Mouse (Mus musculus): ENCODE data around the gene Cox6a1. TPM values are rescaled to one million over a fixed set of nuclear protein-coding genes. Genes with fewer than 3 reads are reported as not detected.
A peak's percentile ranks its signal among the peaks of the same experiment; 100 is the strongest.

Cox6a1 gene
- polyA plus RNA-seq, 1 experiment from 2014 or later: 927 TPM

DNA sequence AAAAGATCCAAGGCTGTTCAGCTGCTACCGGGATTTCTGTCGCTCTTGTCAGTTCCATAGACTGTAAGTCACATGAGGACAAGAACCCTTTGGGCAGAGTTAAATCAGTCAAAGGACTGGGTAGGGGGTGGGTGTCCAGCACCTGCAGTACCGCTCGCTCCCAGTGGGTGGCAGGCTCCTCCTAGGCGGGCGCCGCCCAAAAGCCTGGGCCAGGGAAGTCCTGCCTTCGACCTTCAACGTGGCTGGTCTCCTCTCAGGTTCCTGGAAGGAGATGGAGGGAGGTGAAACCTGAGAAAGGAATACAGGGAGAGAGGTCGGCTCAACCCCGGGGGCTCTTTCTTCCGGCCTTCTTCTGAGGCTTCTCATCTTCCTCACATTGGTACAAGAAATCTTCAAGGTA is 10.1 kb upstream of the Cox6a1 start:
- no peak overlapping the region for H3K27ac ChIP-seq (ENCODE audit: low read length)
- WGBS: 3% methylated on average over 12 of the region's 12 CpGs
- H3K4me2 ChIP-seq (ENCODE audit: low read depth, low read length): no peak overlapping the region
- H3K4me3 ChIP-seq (replicated peaks; ENCODE audit: low read length): no peak overlapping the region
- no peaks in the 10 kb centered on the region for H3K27me3 ChIP-seq (ENCODE audit: control insufficient read depth, insufficient read depth, low read length)
- peak; percentile 85; the same call in 1 of the 2 replicates for ATAC-seq (ENCODE audit: insufficient read depth, low FRiP score)
- H3K9me3 ChIP-seq (replicated peaks; ENCODE audit: control insufficient read depth, low read length): no peaks in the 10 kb centered on the region
- 0 out of 2 replicates have a peak overlapping the region, but pooled peaks have one; percentile 4 for H3K9ac ChIP-seq (ENCODE audit: low read length)
- H3K4me1 ChIP-seq (ENCODE audit: control insufficient read depth, insufficient read depth, low read length): no peaks in the 10 kb centered on the region
- no peaks in the 10 kb centered on the region for H3K36me3 ChIP-seq (ENCODE audit: control insufficient read depth, insufficient read depth, low read length)

GRCm38 (mm10) chr5:115355070-115355469 is 6.3 kb upstream of the Cox6a1 start:
- Histone ChIP-seq H3K27ac (ENCODE audit: low read length) (no peak overlapping the region), H3K36me3 (ENCODE audit: control insufficient read depth, insufficient read depth, low read length) (no peaks in the 10 kb centered on the region), H3K4me3 (replicated peaks; ENCODE audit: low read length) (no peak overlapping the region), H3K4me2 (ENCODE audit: low read depth, low read length) (no peak overlapping the region), H3K9ac (ENCODE audit: low read length) (no peak overlapping the region), H3K9me3 (replicated peaks; ENCODE audit: control insufficient read depth, low read length) (no peaks in the 10 kb centered on the region), H3K27me3 (ENCODE audit: control insufficient read depth, insufficient read depth, low read length) (no peaks in the 10 kb centered on the region), H3K4me1 (ENCODE audit: control insufficient read depth, insufficient read depth, low read length) (no peaks in the 10 kb centered on the region)
- 40% methylated on average over 13 of the region's 13 CpGs for WGBS
- no peak for ATAC-seq (ENCODE audit: insufficient read depth, low FRiP score)

DNA sequence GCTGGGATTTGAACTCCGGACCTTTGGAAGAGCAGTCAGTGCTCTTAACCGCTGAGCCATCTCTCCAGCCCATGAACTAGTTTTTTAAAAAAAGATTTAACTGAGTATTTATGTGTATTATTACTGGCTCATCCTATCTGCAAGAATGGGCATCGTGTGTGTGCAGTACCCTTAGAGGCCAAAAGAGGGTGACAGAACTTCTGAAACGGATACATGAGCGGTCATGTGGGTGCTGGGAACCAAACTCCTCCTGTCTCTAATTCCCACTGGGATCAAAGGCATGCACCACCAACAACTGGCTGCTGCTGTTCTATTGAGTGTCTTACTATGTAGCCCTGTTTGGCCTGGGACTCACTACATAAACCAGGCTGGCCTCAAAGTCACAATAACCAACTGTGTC is 2.6 kb upstream of the Cox6a1 start:
- 80% methylated on average over 5 of the region's 5 CpGs for WGBS
- Histone ChIP-seq H3K9me3 (replicated peaks; ENCODE audit: control insufficient read depth, low read length) (no peaks in the 10 kb centered on the region), H3K9ac (ENCODE audit: low read length) (no peak overlapping the region), H3K4me2 (ENCODE audit: low read depth, low read length) (no peak overlapping the region), H3K36me3 (ENCODE audit: control insufficient read depth, insufficient read depth, low read length) (no peaks in the 10 kb centered on the region), H3K4me1 (ENCODE audit: control insufficient read depth, insufficient read depth, low read length) (peaks cover 6% of the 10 kb centered on the region; the same call in 1 of the 2 replicates), H3K27ac (ENCODE audit: low read length) (no peak overlapping the region), H3K27me3 (ENCODE audit: control insufficient read depth, insufficient read depth, low read length) (no peaks in the 10 kb centered on the region), H3K4me3 (replicated peaks; ENCODE audit: low read length) (no peak overlapping the region)
- no peak for ATAC-seq (ENCODE audit: insufficient read depth, low FRiP score)

DNA sequence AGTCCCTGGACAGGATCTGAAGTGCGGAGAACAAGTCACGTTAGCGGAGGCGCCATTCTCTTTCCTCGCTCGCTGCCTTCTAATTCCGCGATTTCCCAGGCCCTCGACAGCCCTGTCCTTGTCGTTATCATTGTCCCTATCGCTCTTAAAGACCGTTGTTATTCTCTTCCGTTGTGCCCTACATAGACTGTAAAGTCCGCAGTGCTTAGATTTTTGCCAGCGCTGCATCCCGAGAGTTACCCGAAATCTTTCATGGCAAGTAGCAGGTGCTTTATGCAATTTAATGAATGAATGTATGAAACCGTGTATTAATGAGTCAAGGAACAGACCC is 409 bp upstream of the Cox6a1 start:
- ATAC-seq (ENCODE audit: insufficient read depth, low FRiP score): peak; percentile 27; the same call in 1 of the 2 replicates
- no peaks in the 10 kb centered on the region for H3K9me3 ChIP-seq (replicated peaks; ENCODE audit: control insufficient read depth, low read length)
- WGBS: under 1% methylated on average over 18 of the region's 18 CpGs
- H3K4me2 ChIP-seq (ENCODE audit: low read depth, low read length): peak overlapping the region; percentile 87
- H3K27me3 ChIP-seq (ENCODE audit: control insufficient read depth, insufficient read depth, low read length): no peaks in the 10 kb centered on the region
- H3K4me3 ChIP-seq (replicated peaks; ENCODE audit: low read length): peak overlapping the region; percentile 66
- peak overlapping the region; percentile 72 for H3K27ac ChIP-seq (ENCODE audit: low read length)
- peaks cover 11% of the 10 kb centered on the region; the same call in 1 of the 2 replicates for H3K36me3 ChIP-seq (ENCODE audit: control insufficient read depth, insufficient read depth, low read length)
- peak overlapping the region; percentile 74 for H3K9ac ChIP-seq (ENCODE audit: low read length)
- peaks cover 6% of the 10 kb centered on the region; the same call in 1 of the 2 replicates for H3K4me1 ChIP-seq (ENCODE audit: control insufficient read depth, insufficient read depth, low read length)

- H3K4me2 ChIP-seq (ENCODE audit: low read depth, low read length): peak overlapping the region; percentile 77
- H3K36me3 ChIP-seq (ENCODE audit: control insufficient read depth, insufficient read depth, low read length): peaks cover 15% of the 10 kb centered on the region
- peak overlapping the region; percentile 66 for H3K4me3 ChIP-seq (replicated peaks; ENCODE audit: low read length)
- H3K9ac ChIP-seq (ENCODE audit: low read length): peak overlapping the region; percentile 91
- peaks cover 6% of the 10 kb centered on the region; the same call in 1 of the 2 replicates for H3K4me1 ChIP-seq (ENCODE audit: control insufficient read depth, insufficient read depth, low read length)
- 1% methylated on average over 5 of the region's 5 CpGs for WGBS
- no peak overlapping the region for H3K27ac ChIP-seq (ENCODE audit: low read length)
- H3K27me3 ChIP-seq (ENCODE audit: control insufficient read depth, insufficient read depth, low read length): no peaks in the 10 kb centered on the region
- peak; percentile 38 for ATAC-seq (ENCODE audit: insufficient read depth, low FRiP score)
- H3K9me3 ChIP-seq (replicated peaks; ENCODE audit: control insufficient read depth, low read length): no peaks in the 10 kb centered on the region
Observed at GRCm38 (mm10) chr5:115347564-115347963, 1.2 kb downstream of the Cox6a1 start.

DNA sequence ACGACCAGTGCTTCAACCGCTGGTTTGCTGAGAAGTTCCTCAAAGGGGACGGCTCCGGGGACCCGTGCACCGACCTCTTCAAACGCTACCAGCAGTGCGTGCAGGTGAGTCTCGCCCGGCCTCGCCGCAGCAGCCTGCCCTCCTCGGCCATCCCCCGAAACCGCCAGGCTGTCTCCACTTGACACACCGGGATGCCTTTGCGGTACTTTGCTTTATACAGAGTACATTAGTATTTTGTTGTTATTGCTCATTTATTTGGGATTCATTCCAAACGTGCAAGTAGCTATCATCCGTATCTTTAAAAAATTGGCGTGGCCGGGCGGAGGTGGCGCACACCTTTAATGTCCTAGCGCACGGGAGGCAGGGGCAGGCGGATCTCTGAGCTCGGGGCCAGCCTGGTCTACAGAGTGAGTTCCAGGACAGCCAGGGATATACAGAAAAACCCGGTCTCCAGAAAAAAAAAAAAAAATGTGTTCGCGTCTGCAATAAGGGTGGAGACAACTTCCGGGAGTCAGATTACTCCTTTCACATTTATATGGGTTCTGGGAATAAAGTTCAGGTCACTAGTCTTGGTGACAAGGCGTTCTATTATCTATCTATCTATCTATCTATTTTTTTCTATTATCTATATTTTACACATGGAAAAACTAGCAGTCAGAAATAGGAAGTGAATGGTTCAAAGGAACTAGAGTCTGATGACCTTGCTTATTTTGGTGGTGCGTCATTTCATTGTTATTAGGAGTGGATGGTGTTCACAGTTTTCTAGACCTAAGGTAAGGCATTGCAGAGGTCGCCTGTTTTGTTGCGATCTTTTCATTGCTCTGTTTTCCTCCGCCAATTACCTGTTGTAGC is 7.2 kb downstream of the Cox6a1 start:
- no peak; the same call in 1 of the 2 replicates for ATAC-seq (ENCODE audit: insufficient read depth, low FRiP score)
- Histone ChIP-seq H3K9ac (ENCODE audit: low read length) (peak overlapping the region; percentile 91), H3K36me3 (ENCODE audit: control insufficient read depth, insufficient read depth, low read length) (peaks cover 15% of the 10 kb centered on the region), H3K9me3 (replicated peaks; ENCODE audit: control insufficient read depth, low read length) (no peaks in the 10 kb centered on the region), H3K4me2 (ENCODE audit: low read depth, low read length) (peak overlapping the region; percentile 72), H3K4me1 (ENCODE audit: control insufficient read depth, insufficient read depth, low read length) (peaks cover 10% of the 10 kb centered on the region), H3K4me3 (replicated peaks; ENCODE audit: low read length) (peak overlapping the region; percentile 81), H3K27me3 (ENCODE audit: control insufficient read depth, insufficient read depth, low read length) (no peaks in the 10 kb centered on the region), H3K27ac (ENCODE audit: low read length) (no peak overlapping the region)
- 10% methylated on average over 36 of the region's 36 CpGs for WGBS

- H3K9me3 ChIP-seq (replicated peaks; ENCODE audit: control insufficient read depth, low read length): no peaks in the 10 kb centered on the region
- ATAC-seq (ENCODE audit: insufficient read depth, low FRiP score): peak; percentile 94
- peak within 1 kb of the TSS; percentile 79 for H3K27ac ChIP-seq (ENCODE audit: low read length)
- peaks cover 15% of the 10 kb centered on the region for H3K36me3 ChIP-seq (ENCODE audit: control insufficient read depth, insufficient read depth, low read length)
- peak within 1 kb of the TSS; percentile 81 for H3K4me3 ChIP-seq (replicated peaks; ENCODE audit: low read length)
- H3K4me2 ChIP-seq (ENCODE audit: low read depth, low read length): peak within 1 kb of the TSS; percentile 72
- H3K27me3 ChIP-seq (ENCODE audit: control insufficient read depth, insufficient read depth, low read length): no peaks in the 10 kb centered on the region
- peaks cover 10% of the 10 kb centered on the region for H3K4me1 ChIP-seq (ENCODE audit: control insufficient read depth, insufficient read depth, low read length)
- peak within 1 kb of the TSS; percentile 91 for H3K9ac ChIP-seq (ENCODE audit: low read length)
- WGBS: under 1% methylated on average over 62 of the region's 62 CpGs
Observed at GRCm38 (mm10) chr5:115340577-115341313, 8.0 kb downstream of the Cox6a1 start, which contains the start of the genes Gatc and Triap1. TSS of gene Gatc (minus strand) at chr5:115341178. TSS of gene Triap1 (plus strand) at chr5:115341225.

- Histone ChIP-seq H3K27ac (ENCODE audit: low read length) (no peak overlapping the region), H3K36me3 (ENCODE audit: control insufficient read depth, insufficient read depth, low read length) (peaks cover 12% of the 10 kb centered on the region), H3K9ac (ENCODE audit: low read length) (peak overlapping the region; percentile 2; the same call in 1 of the 2 replicates), H3K4me1 (ENCODE audit: control insufficient read depth, insufficient read depth, low read length) (peaks cover 10% of the 10 kb centered on the region), H3K9me3 (replicated peaks; ENCODE audit: control insufficient read depth, low read length) (no peaks in the 10 kb centered on the region), H3K27me3 (ENCODE audit: control insufficient read depth, insufficient read depth, low read length) (no peaks in the 10 kb centered on the region), H3K4me3 (replicated peaks; ENCODE audit: low read length) (peak overlapping the region; percentile 81), H3K4me2 (ENCODE audit: low read depth, low read length) (peak overlapping the region; percentile 72)
- no peak for ATAC-seq (ENCODE audit: insufficient read depth, low FRiP score)
- WGBS: 17% methylated on average over 7 of the region's 7 CpGs
Observed at GRCm38 (mm10) chr5:115340007-115340406, 8.8 kb downstream of the Cox6a1 start.

DNA sequence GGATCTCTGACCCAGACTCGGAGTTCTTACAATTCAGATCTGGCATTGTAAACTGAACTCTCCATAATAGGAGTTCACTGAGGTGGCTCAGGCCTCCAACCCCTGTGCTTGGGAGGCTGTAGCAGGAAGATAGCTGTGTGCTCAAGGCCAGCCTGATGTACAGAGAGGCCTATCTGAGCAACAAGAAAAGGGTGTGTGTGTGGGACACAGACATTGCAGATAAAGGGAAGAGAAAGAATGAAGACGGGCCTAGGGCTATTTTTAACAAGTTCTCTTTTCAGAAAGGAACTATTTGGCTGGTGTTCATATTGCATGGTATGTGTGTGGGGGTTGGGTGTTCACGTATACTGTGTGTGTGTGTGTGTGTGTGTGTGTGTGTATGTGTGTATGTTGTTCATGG is 15.2 kb downstream of the Cox6a1 start:
- ATAC-seq (ENCODE audit: insufficient read depth, low FRiP score): peak; percentile 49; the same call in 1 of the 2 replicates
- Histone ChIP-seq H3K27me3 (ENCODE audit: control insufficient read depth, insufficient read depth, low read length) (no peaks in the 10 kb centered on the region), H3K9ac (ENCODE audit: low read length) (no peak overlapping the region), H3K36me3 (ENCODE audit: control insufficient read depth, insufficient read depth, low read length) (peaks cover 11% of the 10 kb centered on the region), H3K4me1 (ENCODE audit: control insufficient read depth, insufficient read depth, low read length) (peaks cover 9% of the 10 kb centered on the region), H3K4me3 (replicated peaks; ENCODE audit: low read length) (no peak overlapping the region), H3K4me2 (ENCODE audit: low read depth, low read length) (no peak overlapping the region), H3K27ac (ENCODE audit: low read length) (no peak overlapping the region), H3K9me3 (replicated peaks; ENCODE audit: control insufficient read depth, low read length) (no peaks in the 10 kb centered on the region)
- 75% methylated on average over 3 of the region's 3 CpGs for WGBS
